Mouse (Mus musculus): ENCODE data around the gene Pip4k2a. TPM values are rescaled to one million over a fixed set of nuclear protein-coding genes. Genes with fewer than 3 reads are reported as not detected.

Pip4k2a gene
- polyA plus RNA-seq, 1 experiment = 39.5 TPM

DNA sequence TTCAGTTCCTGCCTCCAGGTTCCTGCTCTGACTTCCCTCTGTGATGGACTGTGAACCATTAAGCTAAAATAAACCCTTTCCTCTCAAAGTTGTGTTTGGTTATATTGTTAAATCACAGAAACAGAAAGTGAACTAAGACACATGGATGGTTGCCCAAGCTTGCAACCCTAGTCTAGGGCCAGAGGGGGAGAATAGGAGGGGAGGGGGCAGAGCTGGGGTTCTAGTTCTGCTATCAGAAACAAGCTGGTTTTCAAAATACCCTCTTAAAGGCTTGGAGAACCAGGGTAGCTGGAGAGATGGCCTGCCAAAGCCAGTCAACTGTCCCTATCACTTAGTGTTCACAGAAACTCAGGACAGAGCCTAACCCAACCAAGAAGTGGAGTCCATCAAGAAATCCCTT is 14.4 kb downstream of the Pip4k2a start:
- H3K36me3 ChIP-seq (replicated peaks; ENCODE audit: low read length) = peaks cover 82% of the 10 kb centered on the region
- TF ChIP-seq FLI1 (IDR thresholded peaks at IDR 0.05; ENCODE audit: low read length) = no peak
- no peak for TF ChIP-seq GATA1 (IDR thresholded peaks at IDR 0.05; ENCODE audit: borderline replicate concordance, low read length)
- H3K4me3 ChIP-seq (replicated peaks) = no peak overlapping the region
- no peaks in the 10 kb centered on the region for H3K9me3 ChIP-seq
- no peaks in the 10 kb centered on the region for H3K27me3 ChIP-seq (replicated peaks)
- peaks cover 90% of the 10 kb centered on the region for H3K4me1 ChIP-seq

DNA sequence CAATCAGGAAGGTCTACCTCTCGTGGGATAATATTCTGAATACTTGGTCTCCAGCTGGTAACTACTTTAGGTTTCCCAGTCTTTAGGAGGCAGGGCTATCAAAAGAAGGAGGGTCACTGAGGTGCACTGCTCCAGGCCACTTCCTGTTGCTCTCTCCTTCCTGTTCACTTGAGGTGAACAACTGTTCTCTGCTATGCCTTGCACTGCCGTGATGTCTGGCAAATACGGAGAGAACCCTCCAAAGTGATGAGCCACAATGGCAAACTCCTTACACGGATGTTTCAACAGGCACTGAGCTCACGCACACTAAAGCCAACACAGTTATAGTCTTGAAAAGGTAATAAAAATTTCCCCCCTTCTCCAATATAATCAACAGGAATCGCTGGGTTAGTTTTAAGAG is 15.3 kb downstream of the Pip4k2a start:
- Histone ChIP-seq H3K27me3 (replicated peaks) (no peaks in the 10 kb centered on the region), H3K9me3 (no peaks in the 10 kb centered on the region), H3K4me1 (peaks cover 90% of the 10 kb centered on the region), H3K4me3 (replicated peaks) (peak overlapping the region; percentile 30), H3K36me3 (replicated peaks; ENCODE audit: low read length) (peaks cover 79% of the 10 kb centered on the region)
- TF ChIP-seq FLI1 (IDR thresholded peaks at IDR 0.05; ENCODE audit: low read length) (no peak), GATA1 (IDR thresholded peaks at IDR 0.05; ENCODE audit: borderline replicate concordance, low read length) (no peak)

DNA sequence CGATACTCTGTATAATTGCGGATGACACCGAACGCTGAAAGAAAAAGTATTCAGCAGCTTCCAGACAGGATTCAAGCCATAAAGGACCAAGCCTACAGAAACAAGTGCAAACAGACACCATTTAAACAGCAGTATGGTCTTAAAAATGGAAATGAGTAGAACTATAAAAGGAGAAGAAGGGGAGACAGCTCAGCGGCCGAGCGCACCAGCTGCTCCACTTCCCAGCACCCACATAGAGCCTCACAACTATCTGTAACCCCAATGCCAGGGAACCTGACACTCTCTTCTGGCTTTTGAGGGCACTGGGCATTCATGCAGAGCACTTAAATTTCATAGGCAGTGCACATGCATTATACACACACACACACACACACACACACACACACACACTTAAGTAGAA is 18.3 kb downstream of the Pip4k2a start:
- peaks cover 62% of the 10 kb centered on the region for H3K36me3 ChIP-seq (replicated peaks; ENCODE audit: low read length)
- no peaks in the 10 kb centered on the region for H3K27me3 ChIP-seq (replicated peaks)
- no peak overlapping the region for H3K4me3 ChIP-seq (replicated peaks)
- TF ChIP-seq GATA1 (IDR thresholded peaks at IDR 0.05; ENCODE audit: borderline replicate concordance, low read length) (no peak), FLI1 (IDR thresholded peaks at IDR 0.05; ENCODE audit: low read length) (no peak)
- H3K4me1 ChIP-seq = peaks cover 96% of the 10 kb centered on the region
- H3K9me3 ChIP-seq = no peaks in the 10 kb centered on the region

GRCm38 (mm10) chr2:18979046-18979445 is 18.9 kb downstream of the Pip4k2a start:
- Histone ChIP-seq H3K4me1 (peaks cover 93% of the 10 kb centered on the region), H3K36me3 (replicated peaks; ENCODE audit: low read length) (peaks cover 55% of the 10 kb centered on the region), H3K4me3 (replicated peaks) (peak overlapping the region; percentile 50), H3K27me3 (replicated peaks) (no peaks in the 10 kb centered on the region), H3K9me3 (no peaks in the 10 kb centered on the region)
- TF ChIP-seq GATA1 (IDR thresholded peaks at IDR 0.05; ENCODE audit: borderline replicate concordance, low read length) = no peak
- no peak for TF ChIP-seq FLI1 (IDR thresholded peaks at IDR 0.05; ENCODE audit: low read length)

- peaks cover 54% of the 10 kb centered on the region for H3K36me3 ChIP-seq (replicated peaks; ENCODE audit: low read length)
- H3K4me3 ChIP-seq (replicated peaks) = no peak overlapping the region
- TF ChIP-seq FLI1 (IDR thresholded peaks at IDR 0.05; ENCODE audit: low read length) (no peak), GATA1 (IDR thresholded peaks at IDR 0.05; ENCODE audit: borderline replicate concordance, low read length) (no peak)
- H3K4me1 ChIP-seq = peaks cover 90% of the 10 kb centered on the region
- no peaks in the 10 kb centered on the region for H3K27me3 ChIP-seq (replicated peaks)
- H3K9me3 ChIP-seq = peaks cover 14% of the 10 kb centered on the region
These were observed 20.6 kb downstream of the Pip4k2a start for GRCm38 (mm10) chr2:18977201-18977805.

DNA sequence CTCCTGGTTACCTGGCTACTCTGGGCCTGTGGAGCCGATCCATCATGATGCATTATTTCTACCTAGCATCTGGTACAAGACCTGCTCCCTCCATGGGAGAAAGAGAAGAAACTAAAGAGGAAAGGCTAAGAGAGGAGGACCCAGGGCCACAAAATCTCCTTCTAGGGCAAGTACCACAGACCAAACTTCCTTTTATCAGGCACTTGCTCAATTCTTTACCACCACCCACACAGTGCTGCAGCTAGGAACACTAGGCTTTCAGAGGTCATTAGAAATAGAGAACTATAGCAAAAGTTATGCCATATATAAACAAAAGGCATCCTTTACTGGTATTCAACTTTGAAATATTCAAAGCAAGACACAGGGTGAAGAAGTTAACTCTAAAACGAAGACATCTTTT is 21.8 kb downstream of the Pip4k2a start:
- Histone ChIP-seq H3K36me3 (replicated peaks; ENCODE audit: low read length) (peaks cover 49% of the 10 kb centered on the region), H3K4me1 (peaks cover 92% of the 10 kb centered on the region), H3K4me3 (replicated peaks) (no peak overlapping the region), H3K27me3 (replicated peaks) (no peaks in the 10 kb centered on the region), H3K9me3 (peaks cover 14% of the 10 kb centered on the region)
- TF ChIP-seq GATA1 (IDR thresholded peaks at IDR 0.05; ENCODE audit: borderline replicate concordance, low read length) (no peak), FLI1 (IDR thresholded peaks at IDR 0.05; ENCODE audit: low read length) (no peak)

DNA sequence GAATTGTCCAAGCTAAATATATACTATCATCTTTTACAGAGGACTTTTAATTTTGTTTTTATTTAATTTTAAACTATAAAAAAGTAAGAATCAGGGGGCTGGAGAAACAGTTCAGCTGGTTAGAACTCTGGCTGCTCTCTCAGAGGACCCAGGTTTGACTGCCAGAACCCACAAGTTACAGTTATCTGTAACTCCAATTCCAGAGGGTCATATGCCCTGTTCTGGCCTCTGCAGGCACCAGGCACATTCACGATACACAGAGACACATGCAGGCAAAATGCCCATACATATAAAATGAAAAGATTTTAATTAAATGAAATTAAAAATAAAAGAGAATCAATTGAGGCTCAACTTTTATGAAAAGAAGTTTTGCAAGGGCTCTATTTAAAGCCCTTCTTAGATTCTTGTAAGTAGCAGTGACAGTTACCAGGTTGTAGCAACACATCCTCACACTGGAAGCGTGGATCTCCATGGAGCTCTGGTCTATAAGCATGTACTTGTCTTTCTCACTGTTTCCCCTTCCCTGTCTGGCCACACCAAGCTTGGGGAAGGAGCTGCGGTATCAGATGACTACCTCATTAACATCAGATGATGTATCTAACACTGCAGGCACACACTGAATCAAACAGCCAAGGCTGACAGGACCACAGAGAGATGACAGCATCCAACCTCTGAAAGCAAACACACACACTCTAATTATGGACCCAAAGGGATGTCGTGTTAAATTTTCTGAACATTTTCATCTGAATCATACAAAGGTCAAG is 22.9 kb downstream of the Pip4k2a start:
- Histone ChIP-seq H3K27me3 (replicated peaks) (no peaks in the 10 kb centered on the region), H3K36me3 (replicated peaks; ENCODE audit: low read length) (peaks cover 40% of the 10 kb centered on the region), H3K4me1 (peaks cover 94% of the 10 kb centered on the region), H3K9me3 (peaks cover 14% of the 10 kb centered on the region), H3K4me3 (replicated peaks) (peak overlapping the region; percentile 72)
- TF ChIP-seq FLI1 (IDR thresholded peaks at IDR 0.05; ENCODE audit: low read length) = no peak
- no peak for TF ChIP-seq GATA1 (IDR thresholded peaks at IDR 0.05; ENCODE audit: borderline replicate concordance, low read length)

DNA sequence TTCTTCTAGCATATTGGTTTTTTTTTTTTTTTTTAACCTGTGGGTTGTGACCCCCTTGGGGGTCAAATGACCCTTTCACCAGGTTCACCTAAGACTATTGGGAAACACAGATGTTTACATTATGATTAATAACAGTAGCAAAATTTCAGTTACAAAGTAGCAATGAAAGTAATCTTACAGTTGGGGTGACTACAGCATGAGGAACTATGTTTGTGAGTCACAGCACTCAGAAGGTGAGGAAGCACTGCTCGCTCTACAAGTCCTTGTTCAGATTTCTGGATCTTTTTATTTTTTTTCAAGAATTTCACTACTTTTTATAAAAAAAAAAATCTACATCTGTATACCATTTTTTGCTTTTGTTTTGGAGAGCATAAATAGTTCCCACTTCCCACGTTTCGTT is 26.4 kb downstream of the Pip4k2a start:
- Histone ChIP-seq H3K4me1 (peaks cover 90% of the 10 kb centered on the region), H3K27me3 (replicated peaks) (no peaks in the 10 kb centered on the region), H3K9me3 (peaks cover 14% of the 10 kb centered on the region), H3K4me3 (replicated peaks) (no peak overlapping the region), H3K36me3 (replicated peaks; ENCODE audit: low read length) (peaks cover 44% of the 10 kb centered on the region)
- TF ChIP-seq FLI1 (IDR thresholded peaks at IDR 0.05; ENCODE audit: low read length) (no peak), GATA1 (IDR thresholded peaks at IDR 0.05; ENCODE audit: borderline replicate concordance, low read length) (no peak)

GRCm38 (mm10) chr2:18970461-18970860 is 27.5 kb downstream of the Pip4k2a start:
- Histone ChIP-seq H3K9me3 (peaks cover 14% of the 10 kb centered on the region), H3K36me3 (replicated peaks; ENCODE audit: low read length) (peaks cover 51% of the 10 kb centered on the region), H3K4me3 (replicated peaks) (peak overlapping the region; percentile 79), H3K4me1 (peaks cover 87% of the 10 kb centered on the region), H3K27me3 (replicated peaks) (no peaks in the 10 kb centered on the region)
- TF ChIP-seq FLI1 (IDR thresholded peaks at IDR 0.05; ENCODE audit: low read length) (no peak), GATA1 (IDR thresholded peaks at IDR 0.05; ENCODE audit: borderline replicate concordance, low read length) (no peak)

DNA sequence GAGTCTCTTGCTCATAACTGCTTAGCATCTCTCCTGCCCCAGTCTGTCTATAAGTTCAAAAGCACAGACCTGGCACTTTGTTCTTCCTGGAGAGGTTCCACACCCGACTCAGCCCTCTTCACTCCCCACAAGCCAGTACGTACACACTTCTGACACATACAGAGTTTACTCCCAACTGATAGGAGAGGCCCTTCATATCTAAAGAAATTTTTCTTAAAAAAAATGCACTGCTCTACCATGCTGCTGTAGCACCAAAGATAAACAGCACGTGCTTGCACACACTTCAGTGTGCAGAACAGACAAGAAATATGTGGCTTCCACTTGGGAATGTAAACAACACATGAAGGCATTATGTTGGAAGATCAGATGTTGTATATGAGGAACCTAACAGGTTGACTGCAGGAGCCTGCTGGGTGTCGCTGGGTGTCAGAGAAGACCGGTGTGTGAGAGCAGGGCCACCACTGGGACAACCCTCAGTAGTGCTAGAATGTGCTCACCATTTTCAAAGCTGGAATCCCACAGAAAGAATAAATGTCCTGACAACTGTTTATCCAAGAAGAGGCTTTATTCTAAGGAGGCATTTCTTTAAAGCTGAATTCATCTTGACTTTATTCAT is 28.8 kb downstream of the Pip4k2a start:
- peaks cover 54% of the 10 kb centered on the region for H3K36me3 ChIP-seq (replicated peaks; ENCODE audit: low read length)
- no peak overlapping the region for H3K4me3 ChIP-seq (replicated peaks)

More for the DNA sequence above, 28.8 kb downstream of the Pip4k2a start:
- Histone ChIP-seq H3K4me1 (peaks cover 88% of the 10 kb centered on the region), H3K27me3 (replicated peaks) (no peaks in the 10 kb centered on the region), H3K9me3 (peaks cover 14% of the 10 kb centered on the region)
- no peak for TF ChIP-seq GATA1 (IDR thresholded peaks at IDR 0.05; ENCODE audit: borderline replicate concordance, low read length)

Data from megakaryocyte, embryonic 14.5 days (primary cell).